Mouse (Mus musculus) bone marrow, adult 2 months (tissue): ENCODE measurements around the gene Usp25.

Experiments used
- CTCF ChIP-seq: fragments of 200-500 bp; IDR thresholded peaks from 2 replicates; pipeline ENCODE4 v1.5.1; 2011; ENCODE audit warnings: low read length, control low read depth; ENCODE audit not compliant: control insufficient read depth, insufficient read depth
- POLR2A ChIP-seq: fragments of 200-500 bp; IDR thresholded peaks from 2 replicates; pipeline ENCODE4 v1.6.1; 2011; ENCODE audit warnings: low read depth, mild to moderate bottlenecking, control low read depth, low read length, borderline replicate concordance; ENCODE audit not compliant: control insufficient read depth

DNA sequence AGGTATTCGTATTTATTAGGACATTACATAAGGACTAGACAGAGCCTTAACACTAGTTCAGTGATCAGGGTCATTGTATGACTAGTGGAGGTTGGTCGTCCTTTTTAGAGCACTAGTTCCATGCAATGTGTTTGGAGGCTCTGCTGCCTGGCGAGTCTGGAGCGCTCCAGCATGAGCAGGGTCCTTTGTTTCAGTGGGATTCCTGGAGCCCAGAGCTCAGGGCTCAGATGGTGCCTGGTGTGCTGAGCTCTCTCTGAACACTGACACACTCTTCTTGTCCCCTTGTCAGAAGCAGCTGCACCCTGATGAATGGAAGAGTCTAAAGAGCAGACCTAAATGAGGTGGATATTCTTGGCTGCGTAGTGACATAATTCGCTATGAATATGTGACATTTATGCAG lies 45.1 kb downstream of the Usp25 start:
- TF ChIP-seq CTCF (no peak), POLR2A (no peak)
